Mouse (Mus musculus): Measurements from ENCODE around the gene Sez6l. TPM values are rescaled to one million over a fixed set of nuclear protein-coding genes. Genes with fewer than 3 reads are reported as not detected.

The Sez6l gene
- total RNA-seq (2021) (under 1 TPM; 0.08 to 0.09 TPM), polyA plus RNA-seq (2012; rRNA removed) (0.15 and 0.25 TPM in 2 replicates)
- long read RNA-seq = 0 reads

DNA sequence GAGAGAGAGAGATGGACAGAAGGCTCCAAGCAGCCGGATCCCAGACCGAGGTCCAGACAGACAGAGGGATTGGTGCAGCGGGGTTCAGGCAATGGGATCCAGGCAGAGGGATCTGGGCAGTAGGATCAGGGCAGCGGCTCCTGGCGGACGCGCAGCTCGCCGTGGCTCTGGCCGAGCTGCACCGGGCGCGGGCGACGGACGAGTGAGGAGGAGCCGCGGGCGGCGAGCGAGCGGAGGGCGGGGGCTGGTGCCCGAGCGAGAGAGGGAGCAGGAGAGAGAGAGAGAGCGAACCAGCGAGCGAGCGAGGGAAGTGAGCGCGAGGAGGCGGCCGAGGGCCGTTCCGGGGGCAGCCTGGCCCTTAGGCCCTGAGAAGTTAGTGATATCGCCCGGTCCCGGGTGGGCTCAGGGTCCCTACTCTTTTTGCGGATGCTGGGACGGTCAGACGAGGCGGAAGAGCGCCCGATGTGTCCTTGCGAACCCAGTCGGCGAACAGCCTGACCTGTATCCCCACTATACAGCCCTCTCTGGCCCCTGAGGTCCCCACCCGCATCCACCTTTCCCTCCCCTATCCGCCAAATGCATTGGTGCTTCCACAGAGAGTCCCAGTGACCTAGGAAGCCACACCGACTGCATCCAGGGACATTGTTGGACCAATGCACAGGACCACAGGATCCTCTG lies at the start of gene Sez6l:
Gene Sez6l, minus strand, starts transcription at position 193 of the 678 bp plus-strand sequence.
- peak; percentile 18 to 39 for DNase-seq
- Histone ChIP-seq H3K27me3 (ENCODE audit: control insufficient read depth, insufficient read depth, low read length) (peaks cover 24% of the 10 kb centered on the region), H3K27ac (no peak within 1 kb of the TSS), H3K4me3 (peak within 1 kb of the TSS; percentile 23; the same call in 1 of the 2 replicates), H3K36me3 (ENCODE audit: control insufficient read depth, insufficient read depth, low read length) (no peaks in the 10 kb centered on the region), H3K9ac (ENCODE audit: low read depth, low read length) (no peak within 1 kb of the TSS), H3K79me2 (replicated peaks; ENCODE audit: control insufficient read depth, insufficient read depth, low read length) (no peaks in the 10 kb centered on the region), H3K4me1 (ENCODE audit: control insufficient read depth, insufficient read depth, low read length) (no peaks in the 10 kb centered on the region)
- intact Hi-C loops (cut with DNase I) = no loop called here
- under 1% methylated on average over 43 of the region's 50 CpGs for WGBS
- TF ChIP-seq CTCF (IDR thresholded peaks at IDR 0.05) (peak; percentile 29), POLR2A (IDR thresholded peaks at IDR 0.05; ENCODE audit: insufficient read depth, low read depth, low read length) (no peak)

DNA sequence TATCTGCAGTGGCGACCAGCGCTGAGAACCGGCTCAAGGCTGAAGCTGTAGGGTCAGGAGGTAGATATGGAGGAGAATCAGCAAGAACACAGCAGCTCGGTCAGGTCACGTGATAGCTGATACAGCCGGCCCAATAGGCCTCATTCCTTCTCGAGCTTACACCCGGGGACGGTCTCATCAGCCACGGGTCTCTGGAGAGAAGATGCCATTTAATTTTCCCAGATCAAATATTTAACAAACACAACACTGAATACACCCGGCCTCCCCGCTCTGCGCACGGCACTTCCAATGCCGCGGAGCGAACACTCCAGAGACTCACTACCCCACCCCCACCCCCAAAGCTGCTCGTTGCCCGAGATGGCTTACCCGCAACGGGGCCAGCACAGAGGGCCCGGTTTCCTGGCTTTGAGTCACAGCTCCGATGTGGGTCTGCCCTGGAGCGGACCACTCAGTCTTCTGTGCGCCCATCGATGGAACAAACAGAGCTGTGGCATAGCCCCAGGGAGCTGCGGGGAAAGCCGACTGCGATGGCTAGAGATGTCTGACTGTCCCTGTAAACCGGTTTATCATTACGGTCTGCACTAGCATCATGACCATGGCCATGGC lies 48.7 kb upstream of the Sez6l start:
- intact Hi-C loops (cut with DNase I) = no loop called here
- no peaks in the 10 kb centered on the region for H3K79me2 ChIP-seq (replicated peaks; ENCODE audit: control insufficient read depth, insufficient read depth, low read length)
- no peaks in the 10 kb centered on the region for H3K27me3 ChIP-seq (ENCODE audit: control insufficient read depth, insufficient read depth, low read length)
- DNase-seq = no peak
- H3K4me3 ChIP-seq = no peak overlapping the region
- no peak for TF ChIP-seq EP300 (IDR thresholded peaks at IDR 0.05; ENCODE audit: insufficient read depth, low read depth, low read length)
- TF ChIP-seq CTCF (IDR thresholded peaks at IDR 0.05) = no peak
- TF ChIP-seq POLR2A (IDR thresholded peaks at IDR 0.05; ENCODE audit: insufficient read depth, low read depth, low read length) = no peak
- no peak overlapping the region for H3K9ac ChIP-seq (ENCODE audit: low read depth, low read length)
- H3K36me3 ChIP-seq (ENCODE audit: control insufficient read depth, insufficient read depth, low read length) = no peaks in the 10 kb centered on the region
- H3K4me1 ChIP-seq (ENCODE audit: control insufficient read depth, insufficient read depth, low read length) = no peaks in the 10 kb centered on the region
- H3K27ac ChIP-seq = no peak overlapping the region
- WGBS = 34% methylated on average over 31 of the region's 31 CpGs

GRCm38 (mm10) chr5:112622946-112623345 lies 46.0 kb upstream of the Sez6l start:
- TF ChIP-seq CTCF (IDR thresholded peaks at IDR 0.05) = no peak
- no peak for TF ChIP-seq POLR2A (IDR thresholded peaks at IDR 0.05; ENCODE audit: insufficient read depth, low read depth, low read length)
- TF ChIP-seq EP300 (IDR thresholded peaks at IDR 0.05; ENCODE audit: insufficient read depth, low read depth, low read length) = no peak
- Histone ChIP-seq H3K79me2 (replicated peaks; ENCODE audit: control insufficient read depth, insufficient read depth, low read length) (no peaks in the 10 kb centered on the region), H3K4me3 (no peak overlapping the region), H3K4me1 (ENCODE audit: control insufficient read depth, insufficient read depth, low read length) (no peaks in the 10 kb centered on the region), H3K9ac (ENCODE audit: low read depth, low read length) (no peak overlapping the region), H3K27ac (no peak overlapping the region), H3K27me3 (ENCODE audit: control insufficient read depth, insufficient read depth, low read length) (no peaks in the 10 kb centered on the region; the same call in 1 of the 2 replicates), H3K36me3 (ENCODE audit: control insufficient read depth, insufficient read depth, low read length) (no peaks in the 10 kb centered on the region)
- DNase-seq = no peak
- intact Hi-C loops (cut with DNase I) = no loop called here
- WGBS = 40% methylated on average over 2 of the region's 2 CpGs

GRCm38 (mm10) chr5:112620256-112620655 lies 43.3 kb upstream of the Sez6l start:
- TF ChIP-seq POLR2A (IDR thresholded peaks at IDR 0.05; ENCODE audit: insufficient read depth, low read depth, low read length) (no peak), EP300 (IDR thresholded peaks at IDR 0.05; ENCODE audit: insufficient read depth, low read depth, low read length) (no peak), CTCF (IDR thresholded peaks at IDR 0.05) (no peak)
- no peak for DNase-seq
- WGBS = 55% methylated on average over 3 of the region's 3 CpGs
- H3K9ac ChIP-seq (ENCODE audit: low read depth, low read length) = no peak overlapping the region
- H3K27ac ChIP-seq = no peak overlapping the region
- no peaks in the 10 kb centered on the region for H3K36me3 ChIP-seq (ENCODE audit: control insufficient read depth, insufficient read depth, low read length)
- no peaks in the 10 kb centered on the region for H3K79me2 ChIP-seq (replicated peaks; ENCODE audit: control insufficient read depth, insufficient read depth, low read length)
- intact Hi-C loops (cut with DNase I) = no loop called here
- H3K4me1 ChIP-seq (ENCODE audit: control insufficient read depth, insufficient read depth, low read length) = no peaks in the 10 kb centered on the region
- no peak overlapping the region for H3K4me3 ChIP-seq
- no peaks in the 10 kb centered on the region; the same call in 1 of the 2 replicates for H3K27me3 ChIP-seq (ENCODE audit: control insufficient read depth, insufficient read depth, low read length)

DNA sequence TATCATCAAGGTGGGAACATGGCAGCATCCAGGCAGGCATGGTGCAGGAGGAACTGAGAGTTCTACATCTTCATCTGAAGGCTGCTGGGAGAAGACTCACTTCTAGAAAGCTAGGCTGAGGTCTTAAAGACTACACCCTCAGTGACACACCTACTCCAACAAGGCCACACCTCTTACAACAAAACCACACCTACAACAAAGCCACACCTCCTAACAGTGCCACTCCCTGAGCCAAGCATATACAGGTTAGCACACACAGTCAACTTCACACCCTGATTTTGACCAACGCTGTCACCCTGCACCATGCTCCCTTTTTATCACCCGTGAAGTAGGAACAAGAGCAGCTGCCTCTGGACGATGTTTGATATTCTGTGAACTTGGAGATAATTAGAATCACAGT lies 42.4 kb upstream of the Sez6l start:
- 63% methylated on average over 3 of the region's 3 CpGs for WGBS
- H3K36me3 ChIP-seq (ENCODE audit: control insufficient read depth, insufficient read depth, low read length) = no peaks in the 10 kb centered on the region
- H3K4me1 ChIP-seq (ENCODE audit: control insufficient read depth, insufficient read depth, low read length) = no peaks in the 10 kb centered on the region
- H3K9ac ChIP-seq (ENCODE audit: low read depth, low read length) = no peak overlapping the region
- H3K79me2 ChIP-seq (replicated peaks; ENCODE audit: control insufficient read depth, insufficient read depth, low read length) = no peaks in the 10 kb centered on the region
- H3K27me3 ChIP-seq (ENCODE audit: control insufficient read depth, insufficient read depth, low read length) = no peaks in the 10 kb centered on the region; the same call in 1 of the 2 replicates
- H3K27ac ChIP-seq = no peak overlapping the region
- no peak for DNase-seq
- no peak for TF ChIP-seq EP300 (IDR thresholded peaks at IDR 0.05; ENCODE audit: insufficient read depth, low read depth, low read length)
- no peak for TF ChIP-seq POLR2A (IDR thresholded peaks at IDR 0.05; ENCODE audit: insufficient read depth, low read depth, low read length)
- no peak for TF ChIP-seq CTCF (IDR thresholded peaks at IDR 0.05)
- H3K4me3 ChIP-seq = no peak overlapping the region
- intact Hi-C loops (cut with DNase I) = no loop called here

DNA sequence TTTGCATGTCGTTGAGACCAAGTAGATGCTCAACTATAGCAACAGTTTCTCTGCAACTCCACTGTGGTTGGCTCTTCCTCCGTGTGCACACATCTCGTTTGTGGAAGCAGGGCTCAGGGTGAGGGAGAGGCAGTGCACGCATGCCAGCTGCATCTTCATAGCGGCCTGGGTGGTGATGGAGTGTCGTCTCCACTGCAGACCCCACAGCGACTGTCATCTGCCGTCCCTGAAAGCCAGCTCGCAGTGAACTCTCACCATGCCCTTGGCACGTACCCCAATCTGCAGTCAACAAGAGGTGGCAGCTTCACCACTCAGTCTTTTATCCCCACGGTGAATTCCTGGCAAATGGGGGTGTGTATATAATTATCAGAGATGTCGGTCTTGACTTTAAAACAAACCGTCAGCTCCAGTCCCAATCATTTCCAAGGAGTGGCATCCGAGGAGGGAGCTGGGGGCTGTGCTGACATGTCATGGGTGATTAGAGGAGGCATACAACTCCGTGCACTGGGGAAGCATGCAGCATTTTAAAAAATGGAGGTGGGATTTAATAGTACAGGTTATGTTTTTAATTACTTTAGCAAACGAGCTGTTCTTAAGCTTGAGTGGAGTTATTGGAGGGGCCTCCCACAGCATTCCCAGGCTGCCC lies 40.7 kb upstream of the Sez6l start:
- TF ChIP-seq EP300 (IDR thresholded peaks at IDR 0.05; ENCODE audit: insufficient read depth, low read depth, low read length) = no peak
- TF ChIP-seq POLR2A (IDR thresholded peaks at IDR 0.05; ENCODE audit: insufficient read depth, low read depth, low read length) = no peak
- TF ChIP-seq CTCF (IDR thresholded peaks at IDR 0.05) = no peak
- DNase-seq = no peak
- 71% methylated on average over 16 of the region's 16 CpGs for WGBS
- no peak overlapping the region for H3K27ac ChIP-seq
- H3K4me3 ChIP-seq = no peak overlapping the region
- intact Hi-C loops (cut with DNase I) = no loop called here
- H3K79me2 ChIP-seq (replicated peaks; ENCODE audit: control insufficient read depth, insufficient read depth, low read length) = no peaks in the 10 kb centered on the region
- no peaks in the 10 kb centered on the region; the same call in 1 of the 2 replicates for H3K27me3 ChIP-seq (ENCODE audit: control insufficient read depth, insufficient read depth, low read length)
- H3K4me1 ChIP-seq (ENCODE audit: control insufficient read depth, insufficient read depth, low read length) = no peaks in the 10 kb centered on the region
- no peak overlapping the region for H3K9ac ChIP-seq (ENCODE audit: low read depth, low read length)
- H3K36me3 ChIP-seq (ENCODE audit: control insufficient read depth, insufficient read depth, low read length) = no peaks in the 10 kb centered on the region
